17 mouse cellular contexts compared by ENCODE assay signal in genomic region chr3:119749140-119749539, GRCm38 (mm10). TPM values are rescaled to one million over a fixed set of nuclear protein-coding genes. Genes with fewer than 3 reads are reported as not detected.
DNase-seq lines count a peak whose midpoint lies in the region; ATAC-seq and TF ChIP-seq lines count a peak whose summit lies in the region.
"Had no signal": no experiment of that assay in that cellular context is flagged by ENCODE, and none has a peak within 500 bp of the region (broad histone marks: within the 10 kb centered on the region; RNA-seq: fewer than 3 reads in every experiment).

No protein-coding gene starts in this region.

- 53% methylated on average over 2 of the region's 2 CpGs for WGBS in liver, embryonic 14.5 days (ENCODE audit: insufficient replicate concordance)
- 74% methylated on average over 2 of the region's 2 CpGs for WGBS in liver, postnatal 0 days (ENCODE audit: insufficient replicate concordance)

- H3K27me3 ChIP-seq in liver, embryonic 14.5 days (ENCODE audit: control insufficient read depth, insufficient read depth, low read length): no peaks in the 10 kb centered on the region
- H3K27me3 ChIP-seq in liver, postnatal 0 days (ENCODE audit: insufficient read depth, low read length): no peaks in the 10 kb centered on the region
- H3K27me3 ChIP-seq: embryonic facial prominence, embryonic 12.5 days; forebrain, embryonic 13.5 days; forebrain, embryonic 15.5 days had no signal

- H3K27ac ChIP-seq in liver, embryonic 14.5 days: no peak overlapping the region
- no peak overlapping the region for H3K27ac ChIP-seq in liver, postnatal 0 days (ENCODE audit: low read depth)
- H3K27ac ChIP-seq: embryonic facial prominence, embryonic 10.5 days; embryonic facial prominence, embryonic 12.5 days; forebrain, embryonic 13.5 days; forebrain, embryonic 15.5 days had no signal

- H3K4me1 ChIP-seq in liver, embryonic 14.5 days (replicated peaks; ENCODE audit: control insufficient read depth in 2 of 2, insufficient read depth in 2 of 2, low read length in 1 of 2): peaks cover 2% of the 10 kb centered on the region in 2 experiments; a peak in 2 of 4 replicates
- no peaks in the 10 kb centered on the region for H3K4me1 ChIP-seq in liver, postnatal 0 days (ENCODE audit: insufficient read depth)
- H3K4me1 ChIP-seq: embryonic facial prominence, embryonic 10.5 days; embryonic facial prominence, embryonic 12.5 days; forebrain, embryonic 13.5 days had no signal

- 0 out of 2 replicates have a peak, but pooled peaks have one; percentile 51 for ATAC-seq in liver, embryonic 14.5 days (ENCODE audit: insufficient read depth)
- ATAC-seq in liver, postnatal 0 days: no peak
- 0 out of 2 replicates have a peak, but pooled peaks have one; percentile 42 for ATAC-seq in common myeloid progenitor, adult 5-6 weeks (replicated peaks; ENCODE audit: low read depth, poor library complexity, severe bottlenecking)
- ATAC-seq in erythroid progenitor cell, adult 5-6 weeks (replicated peaks; ENCODE audit: low FRiP score, poor library complexity, severe bottlenecking): peak; percentile 49; the same call in 1 of the 2 replicates
- peak; percentile 77 for ATAC-seq in megakaryocyte-erythroid progenitor cell, adult 5-6 weeks (replicated peaks; ENCODE audit: low FRiP score, low TSS enrichment, poor library complexity, severe bottlenecking)
- ATAC-seq: forebrain, embryonic 13.5 days; forebrain, embryonic 15.5 days; forebrain, postnatal 0 days had no signal

- intact Hi-C loops in heart, postnatal 25 days (cut with DNase I): loop anchor here (5.0 kb wide), 1 partner anchor 33 kb away; the partner anchor contains the start of gene Ptbp2

- no peak overlapping the region for H3K4me2 ChIP-seq in liver, embryonic 14.5 days (ENCODE audit: low read depth)
- H3K4me2 ChIP-seq in liver, postnatal 0 days (ENCODE audit: low read depth, low read length): no peak overlapping the region
- H3K4me2 ChIP-seq: embryonic facial prominence, embryonic 12.5 days; forebrain, embryonic 13.5 days; forebrain, embryonic 15.5 days had no signal

- DNase-seq in liver, embryonic 14.5 days (ENCODE audit: low read depth in 3 of 3, low spot score in 3 of 3): no peak
- no peak for DNase-seq in liver, postnatal 0 days
- DNase-seq in heart, postnatal 4 days: no peak
- DNase-seq in adrenal gland, postnatal 10 days: no peak
- no peak for DNase-seq in heart, postnatal 25 days (ENCODE audit: low spot score)
- DNase-seq: adrenal gland, adult 2 months; adrenal gland, postnatal 14 days; adrenal gland, postnatal 36 days; forebrain, postnatal 0 days had no signal

- H3K36me3 ChIP-seq in liver, embryonic 14.5 days (replicated peaks; ENCODE audit: control insufficient read depth, insufficient read depth, low read depth): peaks cover 4% of the 10 kb centered on the region
- peaks cover 13% of the 10 kb centered on the region for H3K36me3 ChIP-seq in liver, postnatal 0 days (replicated peaks; ENCODE audit: insufficient read depth, low read length)

- no peak for TF ChIP-seq CTCF in liver, embryonic 14.5 days (IDR thresholded peaks at IDR 0.05; ENCODE audit: low read depth)
- no peak for TF ChIP-seq CTCF in liver, postnatal 0 days (IDR thresholded peaks at IDR 0.05; ENCODE audit: low read depth)

- no peak for TF ChIP-seq EP300 in liver, embryonic 14.5 days (IDR thresholded peaks at IDR 0.05; ENCODE audit: low read depth)
- no peak for TF ChIP-seq EP300 in liver, postnatal 0 days (IDR thresholded peaks at IDR 0.05; ENCODE audit: low read depth)

- H3K9me3 ChIP-seq in liver, embryonic 14.5 days (ENCODE audit: control insufficient read depth, low read length): no peaks in the 10 kb centered on the region
- no peaks in the 10 kb centered on the region for H3K9me3 ChIP-seq in liver, postnatal 0 days (ENCODE audit: low read length)
- H3K9me3 ChIP-seq: embryonic facial prominence, embryonic 10.5 days; embryonic facial prominence, embryonic 12.5 days; forebrain, embryonic 13.5 days; forebrain, embryonic 15.5 days had no signal

- no peak overlapping the region for H3K9ac ChIP-seq in liver, embryonic 14.5 days (replicated peaks)
- H3K9ac ChIP-seq in liver, postnatal 0 days (replicated peaks): no peak overlapping the region
- H3K9ac ChIP-seq: embryonic facial prominence, embryonic 12.5 days; forebrain, embryonic 13.5 days; forebrain, embryonic 15.5 days; forebrain, postnatal 0 days had no signal

- no peak overlapping the region for H3K4me3 ChIP-seq in liver, embryonic 14.5 days (ENCODE audit: insufficient read depth in 1 of 2, low read depth in 2 of 2, low read length in 2 of 2)
- no peak overlapping the region for H3K4me3 ChIP-seq in liver, postnatal 0 days (ENCODE audit: low read depth, low read length)
- H3K4me3 ChIP-seq: embryonic facial prominence, embryonic 10.5 days; embryonic facial prominence, embryonic 12.5 days; erythroblast, embryonic 14.5 days; forebrain, embryonic 13.5 days; forebrain, embryonic 15.5 days had no signal

RNA-seq across cellular contexts. Expression of gene Ptbp2, which starts 35.1 kb away (rescaled TPM):
- polyA plus RNA-seq in liver, embryonic 14.5 days (2012; rRNA removed): 7.8 and 9.6 TPM in 2 replicates
- polyA plus RNA-seq in liver, embryonic 14.5 days (2014; fragmentation: Nextera tagmentation; extraction: Ambion mirVana): 6.3 and 6.4 TPM in 2 replicates
- polyA plus RNA-seq in liver, postnatal 0 days (2015; fragmentation: Nextera tagmentation; extraction: Ambion mirVana): 8.1 and 9.1 TPM in 2 replicates
- total RNA-seq in common myeloid progenitor, adult 5-6 weeks (2017): 72.9 and 92.8 TPM in 2 replicates
- total RNA-seq in erythroid progenitor cell, adult 5-6 weeks (2015; ENCODE audit: low replicate concordance): 18.4 and 41.5 TPM in 2 replicates
- 15.0 and 20.4 TPM in 2 replicates for total RNA-seq in erythroid progenitor cell, adult 5-6 weeks (2017; ENCODE audit: low replicate concordance)
- total RNA-seq in megakaryocyte-erythroid progenitor cell, adult 5-6 weeks (2014; fragmentation: Nextera tagmentation): 74.6 and 95.3 TPM in 2 replicates
- total RNA-seq in megakaryocyte-erythroid progenitor cell, adult 5-6 weeks (2017): 44.7 and 47.3 TPM in 2 replicates
- 10 to 100 TPM; 64.2 to 67.7 TPM for total RNA-seq in heart, postnatal 4 days (2021)
- total RNA-seq in adrenal gland, postnatal 10 days (2021): 10 to 100 TPM; 35.8 to 60.3 TPM
- 10 to 100 TPM; 20.8 to 24.3 TPM for total RNA-seq in heart, postnatal 25 days (2021)
